Mouse (Mus musculus): ENCODE data around the gene Cntnap5c. TPM values are rescaled to one million over a fixed set of nuclear protein-coding genes. Genes with fewer than 3 reads are reported as not detected.
"Not testable (repeated sequence)": the region's sequence is repeated elsewhere in the genome, so short reads cannot be mapped to it uniquely, and the experiment has no call there.

Gene Cntnap5c
- polyA plus RNA-seq, 1 experiment from 2014 or later, result not detected

DNA sequence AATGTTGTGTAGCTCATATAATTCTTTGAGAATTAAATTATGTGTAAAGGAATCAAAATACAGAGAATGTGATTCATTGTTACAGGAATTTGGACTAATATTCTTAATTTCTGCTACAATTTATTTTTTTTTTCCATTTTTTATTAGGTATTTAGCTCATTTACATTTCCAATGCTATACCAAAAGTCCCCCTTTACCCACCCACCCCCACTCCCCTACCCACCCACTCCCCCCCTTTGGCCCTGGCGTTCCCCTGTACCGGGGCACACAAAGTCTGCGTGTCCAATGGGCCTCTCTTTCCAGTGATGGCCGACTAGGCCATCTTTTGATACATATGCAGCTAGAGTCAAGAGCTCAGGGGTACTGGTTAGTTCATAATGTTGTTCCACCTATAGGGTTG, 86.4 kb downstream of the Cntnap5c start:
- H3K36me3 ChIP-seq; H3K4me1 ChIP-seq; ATAC-seq (replicated peaks; ENCODE audit: low FRiP score); H3K4me2 ChIP-seq; H3K27me3 ChIP-seq; H3K27ac ChIP-seq; H3K9me3 ChIP-seq (replicated peaks); H3K9ac ChIP-seq; H3K4me3 ChIP-seq (replicated peaks): not testable (repeated sequence)
- no CpG with 5 or more reads among the region's 4 CpGs for WGBS

DNA sequence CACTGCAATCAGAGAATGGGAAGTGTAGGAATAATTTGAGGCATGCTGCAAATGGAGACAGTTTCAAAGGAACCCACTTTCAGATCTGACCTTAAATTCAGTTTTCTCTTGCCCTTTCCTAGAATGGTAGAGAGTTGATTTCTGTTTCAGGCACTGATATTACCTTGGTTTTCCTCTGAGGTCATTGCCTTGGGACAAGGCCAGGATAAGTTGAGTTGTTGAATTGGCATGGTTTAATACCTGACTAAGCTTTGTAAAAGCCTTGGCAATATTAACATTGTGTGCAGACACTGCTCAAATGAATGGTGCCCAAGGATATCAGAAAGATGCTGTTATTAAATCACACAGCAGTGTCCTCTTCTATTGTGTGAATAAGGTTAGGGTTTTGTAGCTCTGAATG, 96.6 kb downstream of the Cntnap5c start:
- Histone ChIP-seq H3K4me3 (replicated peaks) (no peak overlapping the region), H3K27me3 (no peaks in the 10 kb centered on the region), H3K4me1 (no peaks in the 10 kb centered on the region), H3K27ac (no peak overlapping the region), H3K4me2 (no peak overlapping the region), H3K9ac (no peak overlapping the region), H3K36me3 (no peaks in the 10 kb centered on the region), H3K9me3 (replicated peaks) (no peaks in the 10 kb centered on the region)
- no peak for ATAC-seq (replicated peaks; ENCODE audit: low FRiP score)

DNA sequence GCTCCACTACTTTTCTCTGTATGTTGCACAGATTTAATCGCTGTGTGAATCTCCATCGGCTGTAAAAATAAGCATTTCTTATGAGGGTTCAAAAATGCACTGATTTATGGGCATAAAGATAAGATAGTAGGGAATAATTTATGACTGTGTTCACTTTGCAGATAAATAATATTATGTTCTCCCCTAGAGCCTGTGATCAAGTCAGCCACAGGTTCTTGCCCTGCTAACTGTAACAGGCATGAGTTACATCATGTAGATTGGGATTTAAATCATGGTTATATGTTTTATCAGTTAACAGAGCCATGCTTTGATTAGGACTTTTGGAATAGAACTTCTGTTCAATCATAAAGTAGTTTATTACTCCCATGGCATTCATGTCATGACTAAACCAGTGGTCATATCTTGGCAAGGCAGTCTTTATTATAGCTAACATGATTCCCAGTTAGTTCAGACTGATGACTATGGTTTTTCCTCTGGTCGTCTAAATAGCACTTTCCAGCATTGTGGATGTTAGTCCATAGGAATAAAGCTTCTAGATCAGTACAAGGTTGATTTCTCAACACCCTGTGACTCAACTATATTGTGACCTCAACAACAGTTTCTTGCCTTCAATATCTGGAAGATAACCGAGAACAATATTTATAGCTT, 118.5 kb downstream of the Cntnap5c start:
- no peak overlapping the region for H3K9ac ChIP-seq
- no peaks in the 10 kb centered on the region for H3K9me3 ChIP-seq (replicated peaks)
- no peaks in the 10 kb centered on the region for H3K36me3 ChIP-seq
- H3K27me3 ChIP-seq, result no peaks in the 10 kb centered on the region
- no peak overlapping the region for H3K4me3 ChIP-seq (replicated peaks)
- H3K27ac ChIP-seq, result no peak overlapping the region
- ATAC-seq (replicated peaks; ENCODE audit: low FRiP score), result no peak
- WGBS, result 69% methylated on average over 4 of the region's 4 CpGs
- no peak overlapping the region for H3K4me2 ChIP-seq
- no peaks in the 10 kb centered on the region for H3K4me1 ChIP-seq

DNA sequence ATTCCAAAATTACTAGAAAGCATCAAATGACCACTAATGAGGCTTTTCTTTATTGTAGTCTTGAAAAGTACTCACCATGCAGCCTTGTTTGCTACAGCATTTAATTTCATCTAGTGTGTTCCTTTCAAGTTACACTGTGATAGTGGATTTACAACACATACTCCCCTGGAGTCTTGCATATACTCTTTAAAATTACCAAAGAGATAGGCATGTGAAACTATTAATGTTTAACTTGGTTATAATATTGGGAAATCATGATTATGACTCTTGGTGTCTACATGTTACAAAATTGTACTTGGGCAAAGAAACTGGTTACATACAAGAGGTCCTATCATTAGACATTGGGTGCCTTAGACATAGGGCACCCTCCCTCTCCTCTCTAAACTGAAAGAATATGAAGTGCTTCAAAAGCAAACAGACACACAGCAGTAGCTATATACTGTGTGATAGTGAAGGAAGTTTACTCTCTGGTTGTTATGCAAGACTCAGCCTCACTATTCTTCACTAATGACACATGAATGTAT, 142.5 kb downstream of the Cntnap5c start:
- no peaks in the 10 kb centered on the region for H3K36me3 ChIP-seq
- no peaks in the 10 kb centered on the region for H3K9me3 ChIP-seq (replicated peaks)
- no peaks in the 10 kb centered on the region for H3K27me3 ChIP-seq
- no peak for ATAC-seq (replicated peaks; ENCODE audit: low FRiP score)
- no peak overlapping the region for H3K4me3 ChIP-seq (replicated peaks)
- H3K27ac ChIP-seq, result no peak overlapping the region
- no peak overlapping the region for H3K4me2 ChIP-seq
- H3K4me1 ChIP-seq, result no peaks in the 10 kb centered on the region
- H3K9ac ChIP-seq, result no peak overlapping the region

DNA sequence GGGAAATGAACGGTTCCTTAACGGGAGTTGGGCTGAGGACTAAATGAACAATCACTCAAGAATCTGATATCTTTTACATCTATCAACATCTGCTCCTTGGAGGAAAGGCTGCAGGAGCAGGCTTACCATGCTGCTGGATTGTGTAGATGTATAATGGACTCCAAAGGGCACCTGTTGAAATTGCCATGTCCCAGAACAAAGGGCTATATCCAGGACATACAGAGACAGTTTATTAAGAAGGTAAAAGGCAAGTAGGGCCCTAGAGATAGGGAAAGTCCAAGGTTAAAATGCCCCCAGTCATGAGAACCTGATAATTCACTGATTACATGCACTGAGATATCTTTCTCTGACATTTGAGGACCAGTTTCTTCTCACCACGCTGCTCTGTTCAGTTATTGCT, 214.9 kb downstream of the Cntnap5c start:
- Histone ChIP-seq H3K27me3 (no peaks in the 10 kb centered on the region), H3K4me2 (no peak overlapping the region), H3K27ac (no peak overlapping the region), H3K4me3 (replicated peaks) (no peak overlapping the region), H3K4me1 (no peaks in the 10 kb centered on the region), H3K36me3 (no peaks in the 10 kb centered on the region), H3K9me3 (replicated peaks) (no peaks in the 10 kb centered on the region), H3K9ac (no peak overlapping the region)
- no peak for ATAC-seq (replicated peaks; ENCODE audit: low FRiP score)
- 76% methylated on average over 3 of the region's 3 CpGs for WGBS

DNA sequence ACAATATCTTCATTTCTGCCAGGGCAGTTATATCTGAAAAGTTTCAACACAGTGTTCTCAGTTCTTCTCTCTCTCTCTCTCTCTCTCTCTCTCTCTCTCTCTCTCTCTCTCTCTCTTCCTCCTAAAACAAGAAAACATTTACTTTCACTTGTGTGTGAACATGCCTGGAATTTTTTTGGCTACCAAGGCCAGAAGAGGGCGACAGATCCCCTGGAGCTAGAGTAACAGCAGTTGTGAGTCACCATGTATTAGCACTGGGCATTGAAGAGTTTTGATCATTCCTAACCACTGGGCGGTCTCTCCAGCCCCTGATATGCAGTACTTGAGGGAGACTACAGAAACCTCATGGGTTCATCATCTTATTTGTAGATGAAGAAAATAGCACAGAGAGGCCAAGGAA, 219.1 kb downstream of the Cntnap5c start:
- ATAC-seq (replicated peaks; ENCODE audit: low FRiP score), result no peak
- Histone ChIP-seq H3K4me1 (no peaks in the 10 kb centered on the region), H3K27me3 (no peaks in the 10 kb centered on the region), H3K9me3 (replicated peaks) (no peaks in the 10 kb centered on the region), H3K27ac (no peak overlapping the region), H3K36me3 (no peaks in the 10 kb centered on the region), H3K9ac (no peak overlapping the region), H3K4me3 (replicated peaks) (no peak overlapping the region), H3K4me2 (no peak overlapping the region)
- 48% methylated on average over 2 of the region's 2 CpGs for WGBS

DNA sequence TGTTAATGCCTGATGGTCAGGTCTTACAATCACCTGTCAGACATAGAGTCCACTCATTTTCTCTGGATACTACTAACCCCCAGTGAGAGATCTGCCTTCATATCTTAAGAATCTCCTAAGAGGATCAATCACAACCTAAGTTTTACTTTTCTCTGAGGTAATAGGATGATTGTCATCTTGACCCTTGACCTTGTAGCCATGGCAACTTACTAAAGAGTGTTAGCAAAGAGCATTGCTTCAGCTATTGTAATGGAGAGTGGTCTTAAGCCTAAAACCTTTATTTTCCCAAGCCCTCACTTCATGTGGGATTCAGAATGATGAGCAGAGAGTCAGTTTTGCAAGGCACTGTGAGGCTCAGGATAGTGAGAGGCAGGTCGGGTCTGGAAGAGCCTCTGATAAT, 227.1 kb downstream of the Cntnap5c start:
- Histone ChIP-seq H3K4me3 (replicated peaks) (no peak overlapping the region), H3K27ac (no peak overlapping the region), H3K4me1 (no peaks in the 10 kb centered on the region), H3K9me3 (replicated peaks) (no peaks in the 10 kb centered on the region), H3K9ac (no peak overlapping the region), H3K4me2 (no peak overlapping the region), H3K27me3 (no peaks in the 10 kb centered on the region), H3K36me3 (no peaks in the 10 kb centered on the region)
- WGBS, result 60% methylated on average over 1 of the region's 1 CpGs
- ATAC-seq (replicated peaks; ENCODE audit: low FRiP score), result no peak

DNA sequence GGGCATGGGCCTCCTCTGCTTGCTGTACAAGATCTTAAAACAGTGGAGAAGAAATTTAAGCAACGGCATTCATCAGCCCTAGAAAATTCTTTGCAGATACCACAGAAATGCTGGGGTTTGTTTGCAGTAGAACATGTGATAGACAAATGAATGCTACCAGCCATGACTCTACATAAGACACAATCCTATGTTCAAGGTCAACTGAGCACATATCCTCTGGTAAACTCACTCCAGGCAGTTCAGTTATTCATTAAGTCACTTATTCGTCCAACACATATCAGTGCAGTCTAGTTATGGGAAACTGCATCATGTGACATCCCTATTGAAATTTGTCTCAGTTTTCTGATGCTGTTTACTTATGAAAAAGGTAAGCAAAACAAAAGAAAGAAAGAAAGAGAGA, 229.7 kb downstream of the Cntnap5c start:
- H3K36me3 ChIP-seq, result no peaks in the 10 kb centered on the region
- H3K4me1 ChIP-seq, result no peaks in the 10 kb centered on the region
- no peaks in the 10 kb centered on the region for H3K9me3 ChIP-seq (replicated peaks)
- no peak overlapping the region for H3K27ac ChIP-seq
- H3K4me2 ChIP-seq, result no peak overlapping the region
- WGBS, result 82% methylated on average over 2 of the region's 2 CpGs
- no peak overlapping the region for H3K4me3 ChIP-seq (replicated peaks)
- no peak overlapping the region for H3K9ac ChIP-seq
- H3K27me3 ChIP-seq, result no peaks in the 10 kb centered on the region
- no peak for ATAC-seq (replicated peaks; ENCODE audit: low FRiP score)

DNA sequence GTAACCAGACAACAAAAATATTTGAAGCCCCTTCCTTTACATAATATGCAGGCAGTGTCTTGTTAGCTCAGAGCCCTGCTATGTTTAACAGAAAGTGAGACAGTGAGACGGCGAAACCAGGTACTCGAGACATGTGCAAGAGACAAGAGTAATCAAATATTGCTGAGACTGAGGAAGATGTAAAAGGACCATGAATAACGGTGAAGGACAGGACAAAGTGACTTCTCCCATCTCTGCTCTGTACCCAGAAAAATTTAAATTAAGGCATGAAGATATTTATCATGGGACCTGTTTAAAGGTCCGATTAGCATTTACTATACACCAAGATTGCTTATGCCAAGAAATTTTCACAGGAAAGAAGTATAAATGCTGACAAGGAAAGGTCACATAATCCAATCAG, 233.5 kb downstream of the Cntnap5c start:
- WGBS, result 88% methylated on average over 5 of the region's 5 CpGs
- H3K4me3 ChIP-seq (replicated peaks), result no peak overlapping the region
- no peak for ATAC-seq (replicated peaks; ENCODE audit: low FRiP score)

DNA sequence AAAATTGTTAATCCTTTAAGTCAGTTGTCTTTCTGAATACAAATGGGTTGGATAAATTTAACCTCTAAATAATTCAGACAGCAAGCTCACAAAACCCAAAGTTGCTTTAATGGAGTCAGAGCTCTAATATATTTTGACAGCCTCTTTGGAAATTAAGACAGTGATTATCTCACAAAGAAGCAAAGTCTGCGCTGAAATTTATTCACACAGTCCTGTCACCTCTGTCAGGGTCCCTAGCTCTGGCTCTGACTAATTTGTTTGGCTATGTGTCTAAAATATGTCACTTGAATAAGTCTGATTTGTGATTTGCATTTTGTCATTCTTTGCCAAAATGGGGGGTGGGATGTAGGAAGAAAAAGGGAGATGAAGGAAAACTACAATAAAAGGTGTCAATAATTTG, 234.0 kb downstream of the Cntnap5c start:
- Histone ChIP-seq H3K4me1 (no peaks in the 10 kb centered on the region), H3K27me3 (no peaks in the 10 kb centered on the region), H3K4me2 (no peak overlapping the region), H3K4me3 (replicated peaks) (no peak overlapping the region), H3K9me3 (replicated peaks) (no peaks in the 10 kb centered on the region), H3K9ac (no peak overlapping the region), H3K27ac (no peak overlapping the region), H3K36me3 (no peaks in the 10 kb centered on the region)
- 83% methylated on average over 1 of the region's 1 CpGs for WGBS
- no peak for ATAC-seq (replicated peaks; ENCODE audit: low FRiP score)

More for the DNA sequence above, 233.5 kb downstream of the Cntnap5c start:
- H3K36me3 ChIP-seq, result no peaks in the 10 kb centered on the region
- no peaks in the 10 kb centered on the region for H3K27me3 ChIP-seq
- no peaks in the 10 kb centered on the region for H3K4me1 ChIP-seq
- no peak overlapping the region for H3K9ac ChIP-seq
- H3K4me2 ChIP-seq, result no peak overlapping the region
- H3K9me3 ChIP-seq (replicated peaks), result no peaks in the 10 kb centered on the region
- no peak overlapping the region for H3K27ac ChIP-seq

DNA sequence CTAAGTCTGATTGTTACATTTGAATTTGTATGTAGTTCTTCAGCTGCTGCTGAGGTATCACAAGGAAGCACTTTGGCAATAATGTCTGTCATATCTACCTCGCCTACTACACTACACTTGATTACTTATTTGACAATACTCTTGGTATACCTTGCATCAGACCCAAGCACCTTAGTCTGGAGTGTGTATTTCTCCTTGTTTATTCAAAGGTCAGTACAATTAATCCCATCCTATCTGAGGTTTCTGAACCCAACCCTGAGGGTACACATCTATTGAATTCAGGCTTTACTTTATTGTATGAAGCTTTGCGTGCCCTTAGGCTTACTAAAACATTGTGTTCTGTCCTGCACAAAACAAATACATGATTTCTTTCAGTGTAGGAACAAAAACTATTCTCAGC, 235.1 kb downstream of the Cntnap5c start:
- H3K4me2 ChIP-seq, result no peak overlapping the region
- no peak overlapping the region for H3K4me3 ChIP-seq (replicated peaks)
- H3K36me3 ChIP-seq, result no peaks in the 10 kb centered on the region
- H3K27ac ChIP-seq, result no peak overlapping the region
- no peaks in the 10 kb centered on the region for H3K9me3 ChIP-seq (replicated peaks)
- no peak for ATAC-seq (replicated peaks; ENCODE audit: low FRiP score)
- H3K9ac ChIP-seq, result no peak overlapping the region
- 87% methylated on average over 2 of the region's 2 CpGs for WGBS
- H3K27me3 ChIP-seq, result no peaks in the 10 kb centered on the region
- H3K4me1 ChIP-seq, result no peaks in the 10 kb centered on the region

DNA sequence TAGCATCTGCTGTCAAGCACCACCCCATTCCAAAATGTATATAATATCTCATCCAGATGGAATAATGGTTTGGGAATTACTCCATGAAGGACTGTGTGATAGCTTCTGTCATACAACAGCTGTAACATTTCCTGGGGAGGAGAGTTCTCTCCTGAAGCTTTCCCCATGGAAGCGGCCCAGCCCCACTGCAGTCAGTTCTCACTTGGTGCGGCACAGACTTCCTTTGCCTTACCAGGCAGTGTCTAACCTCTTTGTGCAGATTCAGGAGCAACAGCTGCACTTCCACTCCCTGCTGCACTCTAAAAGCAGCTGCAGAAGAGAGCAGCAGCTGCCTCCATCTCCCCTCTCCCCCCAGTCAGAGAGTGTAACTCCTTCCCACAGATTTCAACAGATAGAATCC, 271.8 kb downstream of the Cntnap5c start:
- Histone ChIP-seq H3K27ac (no peak overlapping the region), H3K36me3 (no peaks in the 10 kb centered on the region), H3K27me3 (no peaks in the 10 kb centered on the region), H3K4me3 (replicated peaks) (no peak overlapping the region), H3K4me2 (no peak overlapping the region), H3K9ac (no peak overlapping the region), H3K9me3 (replicated peaks) (no peaks in the 10 kb centered on the region), H3K4me1 (no peaks in the 10 kb centered on the region)
- 70% methylated on average over 2 of the region's 2 CpGs for WGBS
- ATAC-seq (replicated peaks; ENCODE audit: low FRiP score), result 0 out of 2 replicates have a peak, but pooled peaks have one; percentile 46

DNA sequence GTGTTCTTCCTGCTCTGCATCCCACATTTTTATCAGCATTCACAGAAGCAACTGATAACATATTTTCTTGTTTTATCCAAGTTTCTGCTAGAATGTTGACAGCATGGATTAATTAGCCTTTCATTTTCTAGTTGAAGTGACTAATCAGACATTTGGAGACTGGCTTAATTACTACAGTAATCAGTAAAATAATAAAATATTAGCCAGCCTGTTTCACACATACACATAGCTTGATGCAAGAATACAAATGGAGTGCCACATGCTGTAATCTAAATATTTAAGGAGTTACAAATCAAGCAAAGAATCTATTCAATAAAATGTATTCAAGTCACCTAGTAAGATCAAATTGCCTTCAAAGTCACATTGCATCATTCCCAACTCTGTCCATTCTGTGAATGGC, 275.8 kb downstream of the Cntnap5c start:
- Histone ChIP-seq H3K4me3 (replicated peaks) (no peak overlapping the region), H3K4me1 (no peaks in the 10 kb centered on the region), H3K9me3 (replicated peaks) (no peaks in the 10 kb centered on the region), H3K4me2 (no peak overlapping the region), H3K36me3 (no peaks in the 10 kb centered on the region), H3K27ac (no peak overlapping the region), H3K9ac (no peak overlapping the region), H3K27me3 (no peaks in the 10 kb centered on the region)
- ATAC-seq (replicated peaks; ENCODE audit: low FRiP score), result no peak

Measured in kidney, embryonic 15.5 days (tissue).